Mouse (Mus musculus): Measurements from ENCODE around the gene Mapkapk3.

GRCm38 (mm10) chr9:107299783-107300182 lies 10.1 kb upstream of the Mapkapk3 start:
- TF ChIP-seq CTCF (IDR thresholded peaks at IDR 0.05; ENCODE audit: extremely low read depth, insufficient read depth, low read length) (no peak), POLR2A (IDR thresholded peaks at IDR 0.05; ENCODE audit: extremely low read depth, insufficient read depth, low read length) (no peak)

Data from cortical plate, adult 2 months (tissue).